Mouse (Mus musculus) cerebellum, adult 2 months (tissue): ENCODE data around the gene Zfp524.

Experiments used
- CTCF ChIP-seq: fragments of 200-500 bp; IDR thresholded peaks from 2 replicates; pipeline ENCODE4 v1.5.1; 2011; ENCODE audit warnings: low read depth, mild to moderate bottlenecking, control low read depth, low read length, moderate library complexity, borderline replicate concordance; ENCODE audit not compliant: insufficient read depth
- POLR2A ChIP-seq: fragments of 200-500 bp; IDR thresholded peaks from 2 replicates; pipeline ENCODE4 v1.6.1; 2011; ENCODE audit warnings: low read length, control low read depth, borderline replicate concordance; ENCODE audit not compliant: insufficient read depth

DNA sequence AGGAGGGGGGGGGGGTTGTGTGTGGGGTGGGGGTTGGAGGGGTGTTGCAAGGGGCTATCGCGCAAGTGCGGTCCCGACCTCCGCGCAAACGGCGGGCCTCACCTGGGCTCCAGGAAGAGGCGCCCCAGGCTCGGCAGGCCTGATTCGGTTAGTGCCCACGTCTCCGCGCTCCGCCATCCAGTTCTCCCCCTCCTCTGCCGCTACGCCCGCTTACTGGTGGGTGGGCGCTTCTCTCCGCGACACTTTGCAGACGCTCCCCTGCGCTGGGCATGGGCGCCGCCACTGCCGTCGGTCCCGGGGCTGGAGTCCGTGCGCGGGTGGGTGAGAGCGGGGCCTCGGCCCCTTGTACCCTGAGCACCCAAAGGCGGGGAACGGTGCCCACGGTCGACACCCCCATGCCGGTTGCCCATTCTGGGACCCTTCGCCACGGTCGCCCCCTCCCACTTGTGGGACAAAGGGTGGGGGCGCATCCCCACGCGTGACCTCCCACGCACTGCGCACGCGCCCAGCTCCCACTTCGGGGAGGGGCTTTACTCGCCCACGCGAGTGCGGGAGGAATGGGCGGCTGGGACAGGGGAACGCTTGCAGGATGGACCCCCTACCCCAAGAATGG is 42.5 kb downstream of the Zfp524 start:
- TF ChIP-seq CTCF = no peak
- peak; percentile 50; the same call in 1 of the 2 replicates for TF ChIP-seq POLR2A
